Mouse (Mus musculus): ENCODE measurements around the gene Setd2. TPM values are rescaled to one million over a fixed set of nuclear protein-coding genes. Genes with fewer than 3 reads are reported as not detected.

The Setd2 gene
- total RNA-seq, 1 experiment from 2014 or later = 381 TPM

GRCm38 (mm10) chr9:110620180-110620579 lies 87.8 kb downstream of the Setd2 start:
- ATAC-seq (ENCODE audit: extremely low read depth, insufficient number of reproducible peaks, low FRiP score, poor library complexity, severe bottlenecking) = no peak

- ATAC-seq (ENCODE audit: extremely low read depth, insufficient number of reproducible peaks, low FRiP score, poor library complexity, severe bottlenecking) = no peak
Observed at GRCm38 (mm10) chr9:110620685-110621084, 88.3 kb downstream of the Setd2 start.

- ATAC-seq (ENCODE audit: extremely low read depth, insufficient number of reproducible peaks, low FRiP score, poor library complexity, severe bottlenecking) = no peak
Observed at GRCm38 (mm10) chr9:110622621-110623219, 90.3 kb downstream of the Setd2 start.

- ATAC-seq (ENCODE audit: extremely low read depth, insufficient number of reproducible peaks, low FRiP score, poor library complexity, severe bottlenecking) = no peak
Observed at GRCm38 (mm10) chr9:110623416-110624195, 91.2 kb downstream of the Setd2 start.

- no peak for ATAC-seq (ENCODE audit: extremely low read depth, insufficient number of reproducible peaks, low FRiP score, poor library complexity, severe bottlenecking)
Observed at GRCm38 (mm10) chr9:110624361-110625166, 92.2 kb downstream of the Setd2 start, which contains the start of gene Nradd. Gene Nradd (minus strand): TSS chr9:110624452.

GRCm38 (mm10) chr9:110625350-110625908 lies 93.0 kb downstream of the Setd2 start:
- no peak for ATAC-seq (ENCODE audit: extremely low read depth, insufficient number of reproducible peaks, low FRiP score, poor library complexity, severe bottlenecking)

GRCm38 (mm10) chr9:110630171-110630570 lies 97.8 kb downstream of the Setd2 start:
- ATAC-seq (ENCODE audit: extremely low read depth, insufficient number of reproducible peaks, low FRiP score, poor library complexity, severe bottlenecking) = no peak

GRCm38 (mm10) chr9:110631191-110631590 lies 98.8 kb downstream of the Setd2 start:
- no peak for ATAC-seq (ENCODE audit: extremely low read depth, insufficient number of reproducible peaks, low FRiP score, poor library complexity, severe bottlenecking)

- no peak for ATAC-seq (ENCODE audit: extremely low read depth, insufficient number of reproducible peaks, low FRiP score, poor library complexity, severe bottlenecking)
Observed at GRCm38 (mm10) chr9:110631651-110632275, 99.4 kb downstream of the Setd2 start.

GRCm38 (mm10) chr9:110632671-110633070 lies 100.3 kb downstream of the Setd2 start:
- no peak for ATAC-seq (ENCODE audit: extremely low read depth, insufficient number of reproducible peaks, low FRiP score, poor library complexity, severe bottlenecking)

- ATAC-seq (ENCODE audit: extremely low read depth, insufficient number of reproducible peaks, low FRiP score, poor library complexity, severe bottlenecking) = no peak
Observed at GRCm38 (mm10) chr9:110633882-110634281, 101.5 kb downstream of the Setd2 start.

GRCm38 (mm10) chr9:110635225-110635624 lies 102.8 kb downstream of the Setd2 start:
- ATAC-seq (ENCODE audit: extremely low read depth, insufficient number of reproducible peaks, low FRiP score, poor library complexity, severe bottlenecking) = peak; percentile 56

GRCm38 (mm10) chr9:110638611-110639021 lies 106.2 kb downstream of the Setd2 start:
- no peak for ATAC-seq (ENCODE audit: extremely low read depth, insufficient number of reproducible peaks, low FRiP score, poor library complexity, severe bottlenecking)

GRCm38 (mm10) chr9:110641006-110641405 lies 108.6 kb downstream of the Setd2 start:
- no peak for ATAC-seq (ENCODE audit: extremely low read depth, insufficient number of reproducible peaks, low FRiP score, poor library complexity, severe bottlenecking)

GRCm38 (mm10) chr9:110642812-110643524 lies 110.6 kb downstream of the Setd2 start:
- ATAC-seq (ENCODE audit: extremely low read depth, insufficient number of reproducible peaks, low FRiP score, poor library complexity, severe bottlenecking) = no peak

GRCm38 (mm10) chr9:110643787-110644186 lies 111.4 kb downstream of the Setd2 start:
- no peak for ATAC-seq (ENCODE audit: extremely low read depth, insufficient number of reproducible peaks, low FRiP score, poor library complexity, severe bottlenecking)

- no peak for ATAC-seq (ENCODE audit: extremely low read depth, insufficient number of reproducible peaks, low FRiP score, poor library complexity, severe bottlenecking)
Observed at GRCm38 (mm10) chr9:110644295-110644694, 111.9 kb downstream of the Setd2 start.

GRCm38 (mm10) chr9:110645219-110645618 lies 112.8 kb downstream of the Setd2 start:
- peak; percentile 64 for ATAC-seq (ENCODE audit: extremely low read depth, insufficient number of reproducible peaks, low FRiP score, poor library complexity, severe bottlenecking)
